Mouse (Mus musculus) midbrain, embryonic 14.5 days (tissue): ENCODE results near the gene Tmprss6. TPM values are rescaled to one million over a fixed set of nuclear protein-coding genes. Genes with fewer than 3 reads are reported as not detected.

Experiments
- ATAC-seq: fragments of 200-750 bp; cut with Nextera tagmentation; 2 replicates; pipeline ENCODE4 v1.8.0; 2017; ENCODE audit warnings: moderate number of reproducible peaks, moderate library complexity; ENCODE audit not compliant: low FRiP score, low TSS enrichment
- DNase-seq: peaks from one replicate; pipeline ENCODE4 v3.0.0-alpha.2; 2015
- H3K27ac ChIP-seq: fragments of 300-500 bp; sonication (generic); replicated peaks from 2 replicates; pipeline ENCODE4 v1.5.1; 2014; ENCODE audit warnings: mild to moderate bottlenecking, low read depth, low read length, moderate library complexity
- H3K27me3 ChIP-seq: fragments of 300-500 bp; sonication (generic); 2 replicates; pipeline ENCODE4 v1.6.1; 2014; ENCODE audit warnings: low read length, control low read depth, mixed read lengths; ENCODE audit not compliant: control insufficient read depth, insufficient read depth
- H3K36me3 ChIP-seq: fragments of 300-500 bp; sonication (generic); 2 replicates; pipeline ENCODE4 v1.6.1; 2014; ENCODE audit warnings: low read length, control low read depth; ENCODE audit not compliant: control insufficient read depth, insufficient read depth
- H3K4me1 ChIP-seq: fragments of 300-500 bp; sonication (generic); 2 replicates; pipeline ENCODE4 v1.6.1; 2014; ENCODE audit warnings: mild to moderate bottlenecking, antibody characterized with exemption, low read length, control low read depth; ENCODE audit not compliant: control insufficient read depth, insufficient read depth
- H3K4me2 ChIP-seq: fragments of 300-500 bp; sonication (generic); 2 replicates; pipeline ENCODE4 v1.6.1; 2014; ENCODE audit warnings: mild to moderate bottlenecking, low read length, moderate library complexity
- H3K4me3 ChIP-seq: fragments of 300-500 bp; sonication (generic); replicated peaks from 2 replicates; pipeline ENCODE4 v1.5.1; 2014; ENCODE audit warnings: low read depth, low read length
- H3K9ac ChIP-seq: fragments of 300-500 bp; sonication (generic); replicated peaks from 2 replicates; pipeline ENCODE4 v1.6.1; 2014; ENCODE audit warnings: mild to moderate bottlenecking, low read length, moderate library complexity
- H3K9me3 ChIP-seq: fragments of 300-500 bp; sonication (generic); 2 replicates; pipeline ENCODE4 v1.6.1; 2016; ENCODE audit warnings: low read length, control low read depth, mixed read lengths; ENCODE audit not compliant: control insufficient read depth
- WGBS: fragments of 180-500 bp; shearing (Covaris S2); extraction: QIAGEN DNeasy Blood & Tissue Kit; methylation state at CpG from one replicate; pipeline ENCODE4 v1.1.7; 2014; 5-methylcytosine and 5-hydroxymethylcytosine counted together
- polyA plus RNA-seq: library from polyadenylated mRNA; unstranded; fragments of >200 nt; fragmentation: Nextera tagmentation; extraction: Ambion mirVana; gene quantifications from 2 replicates; pipeline ENCODE4 v1.2.1, GENCODE M21; 2014

Tmprss6 gene
- polyA plus RNA-seq, 1 experiment from 2014 or later: 0.43 TPM

DNA sequence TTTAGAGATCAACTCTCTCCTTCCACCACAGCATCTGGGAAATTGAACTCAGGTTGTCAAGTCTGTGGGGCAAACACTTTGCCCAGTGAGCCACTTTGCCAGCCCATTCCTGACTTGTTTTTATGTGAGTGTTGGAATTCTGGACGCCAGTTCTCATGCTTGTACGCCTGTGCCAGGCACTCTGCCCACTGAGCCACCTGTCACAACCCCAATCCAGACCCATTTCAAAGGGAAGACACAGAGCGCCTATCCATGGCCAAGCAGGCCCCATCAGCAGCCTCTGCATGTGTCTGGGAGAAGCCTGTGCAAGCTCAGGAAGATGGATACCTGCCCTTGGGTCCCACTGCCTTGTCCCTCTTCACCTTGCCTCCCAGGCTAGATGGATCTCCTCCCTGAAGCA, 22.9 kb upstream of the Tmprss6 start:
- no peak overlapping the region for H3K9ac ChIP-seq
- no peaks in the 10 kb centered on the region for H3K36me3 ChIP-seq
- DNase-seq: no peak
- H3K9me3 ChIP-seq: no peaks in the 10 kb centered on the region
- H3K27me3 ChIP-seq: no peaks in the 10 kb centered on the region
- no peaks in the 10 kb centered on the region for H3K4me1 ChIP-seq
- ATAC-seq: no peak
- H3K27ac ChIP-seq: no peak overlapping the region
- H3K4me3 ChIP-seq: no peak overlapping the region
- WGBS: 76% methylated on average over 3 of the region's 3 CpGs
- no peak overlapping the region for H3K4me2 ChIP-seq

DNA sequence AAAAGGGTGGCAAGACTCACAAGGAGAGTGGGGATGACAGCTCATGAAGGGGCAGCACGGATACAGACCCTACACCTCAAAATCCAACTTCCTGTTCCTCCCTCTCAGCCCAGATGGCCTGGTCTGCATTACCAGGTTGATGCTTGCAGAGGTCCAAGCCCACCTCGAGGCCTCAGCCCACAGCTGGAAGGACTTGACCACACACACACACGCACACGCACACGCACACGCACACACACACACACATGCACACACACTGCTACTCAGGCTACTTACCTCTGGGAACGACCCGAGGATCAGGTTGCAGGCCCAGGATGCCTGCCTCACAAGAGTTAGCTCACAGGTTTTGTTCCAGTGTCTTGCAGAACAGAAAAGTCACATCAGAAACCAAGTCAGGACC, 21.5 kb upstream of the Tmprss6 start:
- ATAC-seq (no peak), DNase-seq (no peak)
- Histone ChIP-seq H3K4me1 (no peaks in the 10 kb centered on the region), H3K4me2 (no peak overlapping the region), H3K36me3 (no peaks in the 10 kb centered on the region), H3K27me3 (no peaks in the 10 kb centered on the region), H3K9ac (no peak overlapping the region), H3K4me3 (no peak overlapping the region), H3K9me3 (no peaks in the 10 kb centered on the region), H3K27ac (no peak overlapping the region)
- WGBS: 83% methylated on average over 8 of the region's 8 CpGs

DNA sequence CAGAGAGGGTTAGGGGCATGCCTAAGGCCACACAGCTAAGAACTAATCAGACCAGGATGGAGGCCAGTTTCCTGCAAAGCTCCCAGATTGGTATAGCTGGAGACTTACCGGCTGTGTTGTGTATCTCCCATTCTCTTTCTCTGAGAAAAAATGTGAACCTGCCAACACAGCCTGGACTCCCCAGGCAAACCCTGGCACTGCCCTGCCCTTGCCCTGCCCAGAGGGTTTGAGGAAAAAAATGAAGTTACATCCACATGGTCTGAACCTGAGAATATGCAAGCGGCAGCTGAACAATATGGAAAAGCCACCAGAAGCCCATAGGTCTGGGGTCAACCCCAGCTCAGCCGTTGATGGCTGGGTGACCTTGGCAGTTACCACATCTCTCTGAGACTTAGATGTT, 20.8 kb upstream of the Tmprss6 start:
- no peaks in the 10 kb centered on the region for H3K36me3 ChIP-seq
- H3K9ac ChIP-seq: no peak overlapping the region
- H3K9me3 ChIP-seq: no peaks in the 10 kb centered on the region
- WGBS: 90% methylated on average over 3 of the region's 3 CpGs
- no peaks in the 10 kb centered on the region for H3K4me1 ChIP-seq
- no peaks in the 10 kb centered on the region for H3K27me3 ChIP-seq
- H3K27ac ChIP-seq: no peak overlapping the region
- H3K4me3 ChIP-seq: no peak overlapping the region
- no peak overlapping the region for H3K4me2 ChIP-seq
- ATAC-seq (no peak), DNase-seq (no peak)

DNA sequence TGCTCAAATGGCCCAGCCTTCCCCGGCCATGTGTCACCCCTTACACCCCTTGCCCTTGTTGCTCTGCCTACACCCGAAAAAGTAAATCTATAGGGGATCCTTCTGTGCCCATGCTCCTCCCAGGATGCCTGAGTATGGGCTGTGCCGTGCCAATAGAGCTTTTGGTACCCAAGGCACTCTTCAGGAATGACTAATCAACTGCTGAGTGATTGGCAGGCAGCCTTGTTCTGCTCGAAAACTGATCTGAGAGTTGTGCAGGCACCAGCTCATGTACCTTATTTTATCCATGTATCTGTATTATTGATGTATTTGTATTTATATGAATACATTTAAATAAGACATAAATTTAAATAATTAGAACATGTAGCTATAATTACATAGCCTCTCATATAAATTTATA, 18.6 kb upstream of the Tmprss6 start:
- Histone ChIP-seq H3K36me3 (no peaks in the 10 kb centered on the region), H3K4me1 (no peaks in the 10 kb centered on the region), H3K27me3 (no peaks in the 10 kb centered on the region), H3K9ac (no peak overlapping the region), H3K27ac (no peak overlapping the region), H3K4me2 (no peak overlapping the region), H3K9me3 (no peaks in the 10 kb centered on the region), H3K4me3 (no peak overlapping the region)
- DNase-seq: no peak
- ATAC-seq: no peak
- WGBS: 70% methylated on average over 4 of the region's 4 CpGs

DNA sequence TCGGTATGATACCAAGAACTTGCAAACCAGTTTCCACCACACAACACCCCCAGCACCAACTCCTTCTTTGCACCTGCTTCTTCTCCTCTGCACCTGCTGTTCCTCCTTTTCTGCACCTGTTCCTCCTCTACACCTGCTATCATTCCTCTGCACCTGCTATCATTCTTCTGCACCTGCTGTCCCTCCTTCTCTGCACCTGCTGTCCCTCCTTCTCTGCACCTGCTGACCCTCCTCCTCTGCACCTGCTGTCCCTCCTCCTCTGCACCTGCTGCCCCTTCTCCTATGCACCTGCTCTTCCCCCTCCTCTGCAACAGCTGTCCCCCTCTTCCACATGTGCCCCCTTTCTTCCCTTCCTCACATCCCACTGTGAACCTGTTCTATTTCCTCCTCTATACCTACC, 18.1 kb upstream of the Tmprss6 start:
- Histone ChIP-seq H3K27ac (no peak overlapping the region), H3K9me3 (no peaks in the 10 kb centered on the region), H3K27me3 (no peaks in the 10 kb centered on the region), H3K4me1 (no peaks in the 10 kb centered on the region), H3K4me3 (no peak overlapping the region), H3K36me3 (no peaks in the 10 kb centered on the region), H3K4me2 (no peak overlapping the region), H3K9ac (no peak overlapping the region)
- ATAC-seq (no peak), DNase-seq (no peak)
- 92% methylated on average over 1 of the region's 1 CpGs for WGBS

DNA sequence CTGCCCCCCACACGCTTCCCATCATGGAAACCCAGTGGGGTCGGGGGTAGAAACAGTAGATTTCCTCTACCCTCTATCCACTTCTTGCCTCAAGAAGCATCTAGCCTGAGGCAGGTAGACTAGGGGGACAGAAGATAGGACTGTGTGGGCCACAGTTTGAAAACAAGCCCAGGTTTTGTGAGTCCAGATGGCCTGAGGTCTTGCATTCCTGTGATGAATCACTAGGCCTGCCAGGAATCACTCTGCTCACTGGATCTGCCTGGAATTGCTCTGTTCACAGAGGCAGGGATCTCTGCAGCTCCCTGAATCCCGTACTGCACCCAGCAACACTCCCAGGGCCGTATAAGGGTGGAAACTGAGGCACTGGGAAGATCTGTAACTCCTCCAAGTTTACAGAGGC, 14.9 kb upstream of the Tmprss6 start:
- Histone ChIP-seq H3K36me3 (no peaks in the 10 kb centered on the region), H3K4me3 (no peak overlapping the region), H3K4me2 (no peak overlapping the region), H3K9me3 (no peaks in the 10 kb centered on the region), H3K9ac (no peak overlapping the region), H3K4me1 (no peaks in the 10 kb centered on the region), H3K27ac (no peak overlapping the region), H3K27me3 (no peaks in the 10 kb centered on the region)
- DNase-seq: no peak
- ATAC-seq: no peak
- WGBS: 82% methylated on average over 4 of the region's 4 CpGs

DNA sequence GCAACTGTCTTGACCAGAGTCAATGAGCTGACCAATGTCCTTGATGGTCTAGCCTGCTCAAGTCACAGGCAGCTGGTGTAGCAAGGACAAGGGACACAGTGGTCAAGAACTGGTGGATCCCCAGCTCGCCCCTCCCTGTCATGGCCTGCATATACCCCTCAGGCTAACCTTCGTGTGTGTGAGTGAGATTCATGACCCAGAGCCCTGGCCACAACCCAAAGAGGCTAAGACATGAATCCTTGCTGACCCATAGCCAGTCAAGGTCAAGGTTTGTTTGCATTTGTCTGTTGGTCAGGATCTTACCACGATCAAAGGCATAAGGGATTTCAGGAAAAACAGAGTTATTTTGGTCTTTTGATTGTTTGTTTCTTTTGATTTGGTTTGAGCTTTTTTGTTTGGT, 14.1 kb upstream of the Tmprss6 start:
- Histone ChIP-seq H3K27me3 (no peaks in the 10 kb centered on the region), H3K4me2 (no peak overlapping the region), H3K27ac (no peak overlapping the region), H3K36me3 (no peaks in the 10 kb centered on the region), H3K4me3 (no peak overlapping the region), H3K9ac (no peak overlapping the region), H3K9me3 (no peaks in the 10 kb centered on the region), H3K4me1 (no peaks in the 10 kb centered on the region)
- no peak for DNase-seq
- no peak for ATAC-seq
- WGBS: 66% methylated on average over 3 of the region's 3 CpGs

DNA sequence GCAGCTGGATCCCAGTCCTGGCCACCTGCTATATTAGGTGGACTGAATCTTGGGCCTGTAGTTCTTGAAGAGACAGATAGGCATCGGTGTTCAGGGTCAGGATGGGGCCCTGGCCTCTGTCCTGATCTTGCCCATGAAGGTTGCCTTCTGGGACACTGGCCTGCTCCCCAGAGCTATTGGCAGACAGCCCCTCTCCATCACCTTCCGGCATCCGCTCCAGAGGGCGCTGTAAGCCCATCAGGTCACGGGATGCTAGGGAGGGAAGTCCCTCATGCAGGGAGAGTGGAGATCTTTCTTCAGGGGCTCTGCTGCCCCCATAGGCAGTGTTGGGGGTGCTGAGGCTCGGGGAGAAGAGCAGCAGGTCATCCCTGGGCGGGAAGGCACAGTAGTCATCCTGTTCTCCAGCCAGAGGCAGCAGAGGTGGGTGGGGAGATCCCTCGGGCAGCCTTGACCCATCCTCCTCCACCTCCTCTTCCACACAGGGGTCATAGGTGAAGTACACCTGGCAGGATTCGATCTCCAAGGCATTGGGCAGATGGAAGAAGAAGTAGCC, 13.1 kb upstream of the Tmprss6 start:
- Histone ChIP-seq H3K4me3 (no peak overlapping the region), H3K9me3 (no peaks in the 10 kb centered on the region), H3K9ac (no peak overlapping the region), H3K36me3 (no peaks in the 10 kb centered on the region), H3K4me1 (no peaks in the 10 kb centered on the region), H3K27me3 (no peaks in the 10 kb centered on the region), H3K4me2 (no peak overlapping the region), H3K27ac (no peak overlapping the region)
- ATAC-seq (no peak), DNase-seq (no peak)
- WGBS: 55% methylated on average over 9 of the region's 9 CpGs

DNA sequence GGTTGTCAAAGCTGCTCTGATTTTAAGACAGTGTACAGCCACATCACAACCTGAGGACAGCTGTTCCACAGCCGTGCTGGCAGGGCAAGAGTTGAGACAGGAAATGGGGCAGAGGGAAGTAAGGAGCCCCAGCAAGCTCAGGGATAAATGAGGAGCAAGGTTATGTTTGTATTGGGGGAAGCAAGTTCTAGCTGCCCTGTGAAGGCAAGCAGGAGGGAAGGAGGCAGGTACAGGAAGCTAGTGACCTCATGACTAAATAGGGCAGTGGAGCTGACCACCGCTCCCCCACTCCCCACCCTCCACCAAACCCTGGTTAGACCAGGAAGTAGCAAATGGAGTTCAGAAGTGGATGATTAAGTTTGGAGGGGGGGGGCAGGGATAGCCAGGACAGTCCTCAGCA, 12.6 kb upstream of the Tmprss6 start:
- Histone ChIP-seq H3K4me2 (no peak overlapping the region), H3K27me3 (no peaks in the 10 kb centered on the region), H3K27ac (no peak overlapping the region), H3K4me3 (no peak overlapping the region), H3K4me1 (no peaks in the 10 kb centered on the region), H3K9ac (no peak overlapping the region), H3K36me3 (no peaks in the 10 kb centered on the region), H3K9me3 (no peaks in the 10 kb centered on the region)
- no peak for ATAC-seq
- 90% methylated on average over 2 of the region's 2 CpGs for WGBS
- no peak for DNase-seq
